Mouse (Mus musculus): Measurements from ENCODE around the gene Spc24.
"Not testable (repeated sequence)": the region's sequence is repeated elsewhere in the genome, so short reads cannot be mapped to it uniquely, and the experiment has no call there.

The Spc24 gene

DNA sequence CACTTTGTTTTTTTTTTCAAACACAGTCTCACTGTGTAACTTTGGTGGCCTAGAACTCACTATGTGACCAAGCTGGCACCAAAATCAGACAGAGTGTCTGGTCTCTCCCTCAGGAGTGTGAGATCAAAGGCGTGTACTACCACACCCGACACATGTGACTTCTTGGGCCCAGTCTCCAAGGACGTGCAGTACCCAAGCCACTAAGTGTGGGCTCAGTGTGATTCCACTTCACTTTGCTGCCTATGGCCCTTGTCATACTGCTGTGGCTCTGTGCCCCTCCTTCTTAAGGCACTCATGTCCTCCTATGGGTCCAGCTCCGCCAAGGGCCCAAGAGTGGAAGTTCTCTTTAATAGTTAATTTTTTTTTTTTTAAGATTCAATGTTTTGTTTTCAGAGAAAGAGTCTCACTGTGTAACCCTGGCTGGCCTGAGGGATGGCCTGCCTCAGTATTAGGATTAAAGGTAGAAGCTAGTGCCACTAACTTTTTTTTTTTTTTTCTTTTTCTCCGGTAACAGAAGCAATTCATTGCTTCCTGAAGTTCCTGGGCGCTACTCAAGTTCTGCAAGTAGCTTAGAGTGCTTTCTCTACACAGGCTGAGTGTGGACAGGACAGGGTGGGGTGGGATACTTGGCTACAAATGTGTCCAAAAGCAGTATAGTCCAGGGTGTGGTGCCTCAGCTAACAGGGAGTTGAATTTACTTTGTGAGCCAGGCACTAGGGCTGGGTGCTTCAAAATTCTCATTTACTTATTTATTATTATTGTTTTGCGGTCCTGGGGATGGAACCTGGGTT lies 24.6 kb upstream of the Spc24 start:
- no peak for DNase-seq (ENCODE audit: low spot score)

DNA sequence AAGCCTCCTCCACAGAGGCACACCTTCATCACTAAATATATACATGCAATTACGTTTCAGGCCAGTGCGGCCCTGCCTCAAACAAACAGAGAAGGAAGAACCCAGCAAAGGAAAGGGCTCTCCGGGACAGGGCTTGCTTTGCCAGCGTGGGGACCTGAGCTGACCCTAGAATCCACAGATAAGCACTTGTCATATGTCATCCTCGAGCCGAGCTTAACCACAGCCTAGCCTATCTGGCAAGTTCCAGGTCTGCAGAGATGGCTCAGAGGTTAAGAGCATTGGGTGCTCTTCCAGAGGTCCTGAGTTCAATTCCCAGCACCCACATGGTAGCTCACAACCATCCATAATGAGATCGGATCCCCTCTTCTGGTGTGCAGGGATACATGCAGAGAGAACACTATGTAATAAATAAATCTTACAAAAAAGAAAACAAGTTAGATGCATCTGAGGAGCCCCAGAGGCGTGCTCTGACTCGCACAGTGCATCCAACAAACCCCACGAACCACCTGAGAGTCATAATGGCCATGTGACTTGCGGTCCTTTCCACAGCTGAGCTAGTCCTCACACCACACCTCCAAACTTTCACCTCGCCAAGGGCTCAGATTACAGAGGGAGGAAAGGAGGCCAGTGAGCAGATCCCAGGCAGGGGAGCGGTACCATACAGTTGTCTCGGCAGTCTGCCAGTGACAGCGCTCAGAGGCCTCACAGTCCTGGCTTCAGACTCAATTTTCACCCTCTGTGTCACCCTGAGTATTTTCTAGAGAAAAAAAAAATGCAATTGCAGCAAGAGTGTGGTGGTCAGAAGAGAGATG lies 21.8 kb upstream of the Spc24 start:
- DNase-seq (ENCODE audit: low spot score), result no peak

GRCm38 (mm10) chr9:21777726-21778125 lies 17.6 kb upstream of the Spc24 start:
- DNase-seq (ENCODE audit: low spot score), result no peak

GRCm38 (mm10) chr9:21774353-21774752 lies 14.2 kb upstream of the Spc24 start:
- no peak for DNase-seq (ENCODE audit: low spot score)

DNA sequence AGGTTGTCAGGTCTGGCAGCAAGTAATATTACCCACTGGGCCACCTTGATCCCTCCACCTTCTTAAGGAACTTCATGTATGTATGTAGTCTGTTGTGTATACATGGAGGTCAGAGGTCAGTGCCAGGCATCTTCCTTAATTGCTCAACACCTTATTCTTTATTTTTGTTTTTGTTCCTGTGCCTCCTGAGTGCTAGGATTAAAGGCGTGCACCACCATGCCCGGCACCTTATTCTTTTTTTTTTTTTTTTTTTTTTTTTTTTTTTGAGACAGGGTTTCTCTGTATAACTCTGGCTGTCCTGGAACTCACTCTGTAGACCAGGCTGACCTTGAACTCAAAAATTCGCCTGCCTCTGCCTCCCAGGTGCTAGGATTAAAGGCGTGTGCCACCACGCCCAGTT lies 13.3 kb upstream of the Spc24 start:
- not testable (repeated sequence) for DNase-seq (ENCODE audit: low spot score)

GRCm38 (mm10) chr9:21769558-21770183 lies 9.6 kb upstream of the Spc24 start:
- no peak for DNase-seq (ENCODE audit: low spot score)

GRCm38 (mm10) chr9:21768511-21769411 lies 8.7 kb upstream of the Spc24 start:
- DNase-seq (ENCODE audit: low spot score), result peak; percentile 70

- DNase-seq (ENCODE audit: low spot score), result peak; percentile 33
Observed at GRCm38 (mm10) chr9:21767896-21768295, 7.8 kb upstream of the Spc24 start.

DNA sequence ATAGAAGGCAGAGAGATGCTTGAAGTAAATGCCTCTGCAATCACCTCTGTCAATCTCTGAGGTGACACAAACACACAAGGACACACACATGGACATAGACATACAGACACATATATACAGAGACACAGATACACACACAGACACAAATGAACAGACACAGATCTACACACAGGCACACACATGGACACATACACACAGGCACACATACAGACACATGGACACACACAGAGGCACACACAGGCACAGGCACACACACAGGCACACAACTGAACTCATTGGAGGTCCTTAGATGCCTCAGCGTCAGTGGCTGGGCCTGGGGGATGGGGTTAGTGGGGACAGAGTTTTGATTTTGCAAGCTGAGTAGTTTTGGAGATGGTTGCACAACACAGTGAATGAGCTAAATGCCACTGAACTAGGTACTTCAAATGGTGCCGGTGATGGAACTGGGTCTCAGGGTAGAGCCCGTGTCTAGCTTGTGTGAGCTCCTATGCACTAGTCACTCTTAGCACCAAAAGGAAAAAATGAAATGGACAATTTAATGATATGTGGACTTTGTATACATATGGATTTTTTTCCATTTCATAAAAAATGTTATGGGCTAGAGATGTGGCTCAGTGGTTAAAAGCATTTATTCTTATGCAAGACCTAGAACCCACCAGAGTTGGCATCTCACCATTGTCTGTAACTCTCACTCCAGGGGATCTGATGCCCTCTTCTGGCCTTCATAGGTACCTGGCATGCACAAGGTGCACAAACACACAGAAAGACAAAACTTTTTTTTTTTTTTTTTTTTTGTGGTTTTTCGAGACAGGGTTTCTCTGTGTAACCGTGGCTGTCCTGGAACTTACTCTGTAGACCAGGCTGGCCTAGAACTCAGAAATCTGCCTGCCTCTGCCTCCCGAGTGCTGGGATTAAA lies 4.2 kb upstream of the Spc24 start:
- DNase-seq (ENCODE audit: low spot score), result no peak

DNA sequence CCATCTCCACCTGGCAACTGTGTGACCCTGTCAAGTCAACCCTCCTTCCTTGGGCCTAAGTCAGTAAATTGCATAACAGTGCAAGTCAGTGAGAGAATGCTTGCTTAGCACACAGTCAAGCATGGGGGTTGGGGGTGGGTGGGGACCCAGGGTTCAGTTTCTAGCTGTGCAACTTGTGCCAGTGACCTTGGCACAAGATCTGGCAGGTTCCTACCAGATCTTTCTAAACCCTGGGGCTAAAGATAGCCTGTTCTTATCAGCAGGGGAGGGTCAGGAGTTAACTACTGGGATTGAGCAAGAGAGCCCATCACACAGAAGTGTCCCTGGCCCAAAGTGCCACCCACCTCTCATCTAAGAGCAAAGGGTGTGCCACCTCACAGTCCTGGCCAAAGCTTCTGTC lies 2.0 kb upstream of the Spc24 start:
- DNase-seq (ENCODE audit: low spot score), result peak; percentile 32

- DNase-seq (ENCODE audit: low spot score), result no peak
Observed at GRCm38 (mm10) chr9:21759718-21760117, 385 bp downstream of the Spc24 start.

- no peak for DNase-seq (ENCODE audit: low spot score)
Observed at GRCm38 (mm10) chr9:21758576-21759529, 1.2 kb downstream of the Spc24 start.

DNA sequence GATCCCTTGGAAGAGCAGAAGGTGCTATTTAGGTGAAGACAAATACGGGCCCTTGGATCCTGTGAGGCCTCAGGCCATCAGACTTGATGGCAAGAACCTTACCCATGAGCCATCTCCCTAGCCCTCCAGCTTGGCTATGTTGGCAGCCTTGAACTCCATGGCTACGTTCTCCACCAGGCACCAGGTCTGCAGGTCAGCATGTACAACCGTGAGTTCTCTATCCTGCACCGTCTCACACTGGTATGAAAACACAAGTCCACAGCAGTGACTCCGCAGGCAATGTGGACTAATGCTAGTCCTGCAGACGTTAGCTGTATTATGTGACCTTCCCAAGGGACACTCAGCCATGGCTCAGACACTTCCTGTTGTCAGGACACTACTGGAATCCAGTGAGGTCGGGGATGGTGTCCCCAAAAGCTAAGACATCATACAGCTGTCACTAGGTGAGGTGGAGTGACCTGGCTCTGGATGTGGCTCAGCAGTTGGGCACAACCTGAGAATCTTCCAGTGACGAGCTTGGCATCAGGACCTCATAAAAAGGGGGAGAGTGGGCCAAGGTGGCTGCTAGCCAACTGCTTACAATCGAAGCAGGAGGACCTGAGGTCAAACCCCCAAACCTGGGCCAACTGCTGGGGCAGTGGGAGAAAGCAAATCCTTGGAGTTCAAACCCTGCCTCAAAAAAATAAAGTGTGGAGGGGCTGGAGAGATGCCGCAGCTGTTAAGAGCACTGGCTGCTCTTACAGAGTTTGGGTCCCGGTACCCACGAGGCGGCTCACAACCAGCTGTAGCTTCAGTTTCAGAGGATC lies 5.4 kb downstream of the Spc24 start:
- no peak for DNase-seq (ENCODE audit: low spot score)

DNA sequence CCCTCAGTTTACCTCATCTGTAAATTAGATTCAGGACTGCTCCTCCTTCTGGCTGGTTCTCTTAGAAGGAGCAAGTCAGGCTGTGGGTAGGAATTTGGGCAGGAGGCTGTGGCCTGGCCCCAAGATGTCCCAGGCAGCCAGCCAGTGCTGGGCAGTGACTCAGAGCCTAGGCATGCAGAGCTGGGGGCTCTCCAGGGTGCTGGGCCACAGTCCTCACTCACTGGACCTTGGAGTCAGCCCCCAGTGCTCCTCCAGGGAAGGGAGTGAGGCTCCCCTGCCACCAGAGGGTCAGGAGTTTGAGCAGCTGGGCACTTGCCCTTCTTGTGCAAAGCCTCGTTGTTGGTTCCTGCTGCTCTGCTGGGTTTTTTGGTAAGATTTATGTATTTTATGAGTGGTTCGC lies 6.1 kb downstream of the Spc24 start:
- peak; percentile 84 for DNase-seq (ENCODE audit: low spot score)

DNA sequence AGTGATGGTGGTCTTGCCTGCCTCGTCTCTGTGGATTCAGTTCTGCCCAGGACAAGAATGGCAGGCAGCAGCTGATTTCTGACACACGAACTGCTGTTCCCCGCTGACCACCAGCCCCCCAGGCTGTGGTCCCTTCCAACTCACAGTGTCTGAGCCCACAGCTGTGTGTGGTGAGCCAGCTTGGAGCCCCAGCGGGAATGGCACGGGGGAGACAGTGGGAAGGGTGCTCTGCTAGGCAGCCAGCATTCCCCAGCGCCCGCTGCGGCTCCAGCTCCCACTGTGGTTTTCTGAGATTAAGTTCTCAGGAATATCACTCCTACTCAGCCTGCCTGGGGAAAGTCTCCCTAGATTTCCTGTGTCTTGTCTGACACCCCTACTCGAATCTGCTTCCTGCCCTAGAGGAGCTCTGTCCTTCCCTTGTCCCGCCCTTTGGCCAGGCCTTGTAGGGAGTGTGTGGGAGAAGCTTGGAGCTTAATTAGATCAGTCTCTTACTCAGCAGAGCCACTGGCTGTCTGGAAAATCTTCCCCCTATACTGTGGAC lies 7.8 kb downstream of the Spc24 start:
- DNase-seq (ENCODE audit: low spot score), result peak; percentile 70

DNA sequence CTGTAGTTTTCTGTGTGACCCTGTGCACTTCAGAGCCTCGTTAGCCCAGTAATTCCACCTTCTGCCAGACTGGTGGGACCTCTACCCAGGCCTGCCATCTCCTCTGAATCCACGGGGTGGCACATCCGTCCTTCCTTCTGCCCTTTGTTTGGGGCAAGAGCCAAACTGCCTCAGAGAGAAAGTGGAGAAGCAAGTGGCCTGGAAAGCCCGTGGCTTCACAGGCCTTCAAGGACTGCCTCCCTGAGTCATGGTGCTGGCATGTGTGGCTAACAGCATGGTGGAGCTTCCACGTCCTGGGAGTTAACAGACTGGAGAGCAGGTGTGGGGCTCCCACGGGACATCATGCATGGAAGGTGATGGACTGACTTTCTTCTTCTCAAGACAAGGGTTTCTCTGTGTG lies 8.8 kb downstream of the Spc24 start:
- DNase-seq (ENCODE audit: low spot score), result peak; percentile 67

- DNase-seq (ENCODE audit: low spot score), result no peak
Observed at GRCm38 (mm10) chr9:21750370-21750769, 9.7 kb downstream of the Spc24 start.

DNA sequence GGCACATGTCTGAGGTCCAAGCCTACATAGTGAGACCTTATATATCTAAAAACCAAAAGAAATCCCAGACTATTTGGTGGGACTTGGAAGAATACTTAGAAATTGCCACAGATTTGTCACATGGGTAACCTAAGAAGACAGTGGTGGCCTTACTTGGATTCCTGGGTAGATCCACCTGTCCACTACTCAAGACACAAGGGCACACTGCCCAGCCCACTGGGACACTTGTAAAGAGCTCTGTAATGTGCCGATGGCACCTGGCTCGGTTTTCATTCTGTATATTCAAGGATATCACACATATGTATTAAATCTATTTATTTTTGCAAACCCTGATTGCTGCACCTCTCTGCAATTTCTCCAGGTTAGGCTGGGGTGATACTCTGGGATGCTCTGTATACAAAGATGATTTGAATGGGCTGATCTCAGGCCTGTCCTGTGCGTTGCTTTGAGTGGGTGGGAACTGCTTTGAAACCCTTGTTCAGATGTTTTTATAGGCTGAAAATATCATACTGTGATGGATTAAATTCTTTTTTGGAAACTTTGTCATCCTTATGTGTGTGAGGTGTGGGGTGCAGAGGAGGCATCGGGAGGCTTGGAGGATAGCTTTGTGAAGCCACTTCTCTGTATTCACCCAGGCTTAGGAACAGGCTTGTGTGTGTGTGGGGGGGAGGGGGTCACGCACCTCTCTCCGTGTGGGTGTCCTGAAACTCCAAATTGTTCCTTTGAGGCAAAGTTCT lies 10.6 kb downstream of the Spc24 start:
- no peak for DNase-seq (ENCODE audit: low spot score)

Measured in ovary, adult 18-20 months (tissue).